Mouse (Mus musculus) forebrain, embryonic 16.5 days (tissue): ENCODE results near the gene Anxa7. TPM values are rescaled to one million over a fixed set of nuclear protein-coding genes. Genes with fewer than 3 reads are reported as not detected.

Source experiments
- polyA plus RNA-seq: library from polyadenylated mRNA; unstranded; fragments of >200 nt; fragmentation: Nextera tagmentation; extraction: Ambion mirVana; gene quantifications from 2 replicates; pipeline ENCODE4 v1.2.1, GENCODE M21; 2015

The Anxa7 gene
- polyA plus RNA-seq, 1 experiment from 2014 or later, result 18.9 TPM

Other genes with a start within 250 kb of the Anxa7 start
- not detected in 2 replicates for gene Kcnk16, start 210.9 kb downstream of the Anxa7 start, polyA plus RNA-seq
- 13.4 and 18.8 TPM in 2 replicates for gene Nudt13, start 185.4 kb downstream of the Anxa7 start, polyA plus RNA-seq
- 53.9 and 57.6 TPM in 2 replicates for gene Ecd, start 132.0 kb downstream of the Anxa7 start, polyA plus RNA-seq
- gene Fam149b, start 132.0 kb downstream of the Anxa7 start, polyA plus RNA-seq, result 40.0 and 44.2 TPM in 2 replicates
- 181 and 189 TPM in 2 replicates for gene Dnajc9, start 91.2 kb downstream of the Anxa7 start, polyA plus RNA-seq
- gene Mrps16, start 86.5 kb downstream of the Anxa7 start, polyA plus RNA-seq, result 58.0 and 58.9 TPM in 2 replicates
- gene Cfap70, start 27.9 kb downstream of the Anxa7 start, polyA plus RNA-seq, result 0.65 and 1.1 TPM in 2 replicates
- 0.47 and 0.85 TPM in 2 replicates for gene Mss51, start 16.8 kb upstream of the Anxa7 start, polyA plus RNA-seq
- 94.7 and 97.3 TPM in 2 replicates for gene Ppp3cb, start 66.4 kb upstream of the Anxa7 start, polyA plus RNA-seq
- 10.4 and 11.1 TPM in 2 replicates for gene Usp54, start 160.9 kb upstream of the Anxa7 start, polyA plus RNA-seq
- 0.31 TPM in 1 of 2 replicates, not detected in the other for gene Myoz1, start 176.4 kb upstream of the Anxa7 start, polyA plus RNA-seq
- 0.12 and 0.14 TPM in 2 replicates for gene Synpo2l, start 188.2 kb upstream of the Anxa7 start, polyA plus RNA-seq
- gene Sec24c, start 194.2 kb upstream of the Anxa7 start, polyA plus RNA-seq, result 96.8 and 101 TPM in 2 replicates
- gene Fut11, start 214.8 kb upstream of the Anxa7 start, polyA plus RNA-seq, result 21.6 and 23.3 TPM in 2 replicates
- gene Chchd1, start 222.9 kb upstream of the Anxa7 start, polyA plus RNA-seq, result 175 and 187 TPM in 2 replicates
- gene Zswim8, start 227.4 kb upstream of the Anxa7 start, polyA plus RNA-seq, result 44.4 and 55.9 TPM in 2 replicates